Mouse (Mus musculus) embryo, embryonic 11 days (tissue): ENCODE results near the gene Mycs.

ENCODE experiments used
- DNase-seq: peaks from one replicate; pipeline ENCODE4 v3.0.0-alpha.2; 2015

Gene Mycs

GRCm38 (mm10) chrX:5469165-5469564 lies at the start of gene Mycs:
Mycs (minus strand) TSS chrX:5469265.
- no peak for DNase-seq

DNA sequence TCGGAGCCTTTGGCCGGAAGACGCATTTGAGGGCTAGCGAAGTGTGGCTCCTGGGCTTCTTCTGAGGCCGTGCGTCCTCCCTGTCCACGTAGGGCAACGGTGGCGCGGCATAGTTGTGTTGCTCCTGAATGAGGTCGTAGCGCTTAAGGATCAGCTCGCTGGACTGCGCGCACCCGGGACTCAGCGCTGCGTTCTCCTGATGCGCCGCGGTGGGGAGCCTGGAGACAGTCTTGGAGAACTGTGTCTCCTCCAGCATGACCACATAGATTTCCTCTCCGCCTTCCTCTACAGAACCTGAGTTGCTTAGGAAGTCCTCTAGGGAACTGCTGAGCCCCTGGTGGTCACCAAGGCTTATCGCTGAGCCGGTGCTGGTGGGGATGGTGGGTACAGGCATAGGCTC lies 1.0 kb downstream of the Mycs start:
- peak; percentile 17 for DNase-seq
